Mouse (Mus musculus): Measurements from ENCODE around the gene Cacng2.

GRCm38 (mm10) chr15:78158335-78158734 lies 38.5 kb upstream of the Cacng2 start:
- TF ChIP-seq EP300 (IDR thresholded peaks at IDR 0.05) = no peak
- no peak for TF ChIP-seq CTCF (IDR thresholded peaks at IDR 0.05)
